Mouse (Mus musculus) intestine, embryonic 14.5 days (tissue): ENCODE measurements at regions not wholly inside any gene's neighbourhood (a gene's known extent, or its start where the extent isn't known, plus 50 kb on each side); places are given as distances from the start of the nearest gene placed in this dataset.

ENCODE experiments used
- ATAC-seq: fragments of 200-750 bp; cut with Nextera tagmentation; replicated peaks from 2 replicates; pipeline ENCODE4 v1.8.0; 2017; ENCODE audit warnings: low read depth, moderate number of reproducible peaks, moderate TSS enrichment, moderate library complexity; ENCODE audit not compliant: low FRiP score, low TSS enrichment
- DNase-seq: peaks from one replicate; pipeline ENCODE4 v3.0.0-alpha.2; 2018; ENCODE audit warnings: low spot score
- H3K27ac ChIP-seq: fragments of 300-500 bp; sonication (generic); 2 replicates; pipeline ENCODE4 v1.5.1; 2014; ENCODE audit warnings: low read depth, mild to moderate bottlenecking, control low read depth
- H3K27me3 ChIP-seq: fragments of 300-500 bp; sonication (generic); replicated peaks from 2 replicates; pipeline ENCODE4 v1.6.1; 2014; ENCODE audit warnings: low read length, control low read depth; ENCODE audit not compliant: control insufficient read depth, insufficient read depth
- H3K36me3 ChIP-seq: fragments of 300-500 bp; sonication (generic); 2 replicates; pipeline ENCODE4 v1.6.1; 2014; ENCODE audit warnings: low read length, control low read depth; ENCODE audit not compliant: control insufficient read depth, insufficient read depth
- H3K4me1 ChIP-seq: fragments of 300-500 bp; sonication (generic); replicated peaks from 2 replicates; pipeline ENCODE4 v1.6.1; 2014; ENCODE audit warnings: low read length, control low read depth, mixed read lengths; ENCODE audit not compliant: control insufficient read depth, insufficient read depth
- H3K4me2 ChIP-seq: fragments of 300-500 bp; sonication (generic); 2 replicates; pipeline ENCODE4 v1.6.1; 2014; ENCODE audit warnings: low read length
- H3K4me3 ChIP-seq: fragments of 300-500 bp; sonication (generic); 2 replicates; pipeline ENCODE4 v1.5.1; 2014; ENCODE audit warnings: low read depth, low read length, control low read depth, mixed read lengths
- H3K9ac ChIP-seq: fragments of 300-500 bp; sonication (generic); 2 replicates; pipeline ENCODE4 v1.6.1; 2014; ENCODE audit warnings: mild to moderate bottlenecking, low read length
- H3K9me3 ChIP-seq: fragments of 300-500 bp; sonication (generic); 2 replicates; pipeline ENCODE4 v1.6.1; 2016; ENCODE audit warnings: low read length, control low read depth; ENCODE audit not compliant: control insufficient read depth
- WGBS: fragments of 180-500 bp; shearing (Covaris S2); extraction: QIAGEN DNeasy Blood & Tissue Kit; methylation state at CpG from one replicate; pipeline ENCODE4 v1.1.7; 2014; 5-methylcytosine and 5-hydroxymethylcytosine counted together

DNA sequence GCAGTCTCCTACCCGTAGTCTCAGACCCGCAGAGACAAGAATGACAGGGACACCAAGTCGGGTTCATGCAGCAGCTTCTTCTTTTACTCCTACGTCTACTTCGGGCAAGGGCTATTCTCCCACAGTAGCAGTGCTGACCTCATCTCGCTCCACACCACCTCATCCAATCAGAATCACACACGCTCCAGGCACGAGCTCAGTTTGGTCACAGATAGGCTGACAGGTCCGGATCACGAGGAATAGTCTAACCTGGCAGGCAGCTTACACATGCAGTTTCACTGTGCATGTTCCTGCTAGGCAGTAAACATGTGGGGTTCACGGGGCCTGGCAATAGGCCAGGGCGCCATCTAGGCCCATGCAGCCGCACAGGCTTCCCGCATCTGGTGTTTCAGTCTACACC is 260.7 kb upstream of the Hs3st1 start:
- no peaks in the 10 kb centered on the region for H3K4me1 ChIP-seq
- no peak for ATAC-seq
- no peak overlapping the region for H3K4me3 ChIP-seq
- WGBS = 88% methylated on average over 14 of the region's 14 CpGs
- no peaks in the 10 kb centered on the region for H3K36me3 ChIP-seq
- no peaks in the 10 kb centered on the region for H3K27me3 ChIP-seq
- no peak for DNase-seq
- H3K9ac ChIP-seq = no peak overlapping the region
- H3K9me3 ChIP-seq = no peaks in the 10 kb centered on the region
- no peak overlapping the region for H3K4me2 ChIP-seq
- no peak overlapping the region for H3K27ac ChIP-seq

DNA sequence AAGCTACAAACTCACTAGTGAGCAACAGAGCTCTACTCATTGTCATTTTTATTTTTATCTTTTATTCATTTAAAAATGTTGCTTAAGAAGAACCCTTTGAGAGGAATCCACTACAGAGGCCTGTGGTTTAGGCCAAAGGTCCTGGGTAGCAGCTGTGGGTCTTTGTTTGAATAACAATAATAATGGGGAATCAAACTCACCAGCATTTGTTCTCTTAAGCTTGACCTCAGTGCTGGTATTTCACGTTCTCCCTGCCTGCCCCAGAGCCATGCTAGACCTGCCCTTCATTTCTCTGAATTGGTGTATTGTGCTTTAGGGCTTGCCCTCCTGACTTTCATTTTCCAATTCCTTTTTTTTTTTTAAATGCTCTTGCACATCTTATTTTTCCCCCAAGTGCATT is 232.8 kb upstream of the Hs3st1 start:
- Histone ChIP-seq H3K4me1 (no peaks in the 10 kb centered on the region), H3K4me2 (no peak overlapping the region), H3K27ac (no peak overlapping the region), H3K36me3 (no peaks in the 10 kb centered on the region), H3K9ac (no peak overlapping the region), H3K4me3 (no peak overlapping the region), H3K9me3 (no peaks in the 10 kb centered on the region), H3K27me3 (no peaks in the 10 kb centered on the region)
- ATAC-seq (no peak), DNase-seq (no peak)
- 21% methylated on average over 1 of the region's 1 CpGs for WGBS

DNA sequence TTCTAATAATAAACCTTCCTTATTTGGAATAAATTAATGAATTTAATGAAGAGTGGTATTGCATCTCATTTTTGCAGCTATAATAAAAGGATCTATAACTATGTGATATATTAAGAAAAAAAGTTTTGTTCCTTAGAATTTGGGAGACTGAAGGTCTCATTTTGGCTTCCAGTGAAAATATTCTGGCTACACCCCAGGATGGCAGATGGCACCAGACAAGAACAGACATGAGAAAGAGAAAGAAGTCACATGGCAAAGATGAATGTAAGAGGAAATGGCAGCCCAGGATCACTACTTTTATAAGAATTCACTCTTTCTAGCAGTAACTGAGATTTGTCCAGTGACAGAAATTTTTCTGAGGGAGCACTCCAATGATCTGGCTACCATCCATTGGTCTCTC is 209.1 kb upstream of the Hs3st1 start:
- Histone ChIP-seq H3K9me3 (no peaks in the 10 kb centered on the region), H3K27ac (no peak overlapping the region), H3K4me3 (no peak overlapping the region), H3K9ac (no peak overlapping the region), H3K27me3 (no peaks in the 10 kb centered on the region), H3K4me2 (no peak overlapping the region), H3K4me1 (no peaks in the 10 kb centered on the region), H3K36me3 (no peaks in the 10 kb centered on the region)
- no peak for ATAC-seq
- no peak for DNase-seq

DNA sequence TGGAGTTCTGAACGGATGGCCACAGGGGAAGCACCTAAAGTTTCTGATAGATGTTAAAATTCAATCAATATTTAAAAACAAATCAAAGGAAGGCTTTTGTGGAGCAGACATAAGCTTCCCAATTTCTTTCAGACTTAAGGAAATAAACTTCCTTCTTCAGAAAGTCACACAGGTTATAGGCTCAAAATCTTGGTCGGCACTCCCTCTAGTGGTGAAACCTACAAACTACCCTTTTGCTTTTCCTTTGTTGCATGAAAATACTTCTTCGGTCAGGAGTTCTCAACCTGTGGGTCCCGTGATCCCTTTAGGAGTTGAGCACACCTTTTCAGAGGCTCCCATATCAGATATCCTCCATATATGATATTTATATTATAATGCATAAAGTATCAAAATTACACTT is 205.7 kb upstream of the Hs3st1 start:
- peak; percentile 75 for ATAC-seq
- H3K27me3 ChIP-seq = no peaks in the 10 kb centered on the region
- H3K4me1 ChIP-seq = no peaks in the 10 kb centered on the region
- H3K36me3 ChIP-seq = no peaks in the 10 kb centered on the region
- no peak overlapping the region for H3K4me2 ChIP-seq
- peak; percentile 69 for DNase-seq
- H3K9me3 ChIP-seq = no peaks in the 10 kb centered on the region
- H3K4me3 ChIP-seq = no peak overlapping the region
- WGBS = 40% methylated on average over 4 of the region's 4 CpGs
- H3K9ac ChIP-seq = no peak overlapping the region
- no peak overlapping the region for H3K27ac ChIP-seq

DNA sequence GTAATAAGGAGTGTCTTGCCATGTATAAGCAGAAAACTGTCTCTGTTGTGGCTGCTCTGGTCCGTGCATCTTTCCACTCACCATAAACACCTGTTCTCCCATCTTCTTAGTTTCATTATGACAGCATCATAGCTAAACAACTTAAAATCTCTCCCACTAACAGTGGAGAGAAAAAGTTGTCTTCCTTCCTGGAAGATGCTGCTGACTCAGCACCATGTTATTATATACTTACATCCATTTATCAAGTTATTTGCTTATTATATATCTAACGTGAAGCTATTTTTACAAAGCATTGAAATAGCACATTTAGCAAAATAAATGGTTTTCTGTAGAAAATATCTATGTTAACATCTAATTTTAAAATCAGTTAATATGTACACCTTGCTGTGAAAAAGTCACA is 180.3 kb upstream of the Hs3st1 start:
- DNase-seq = no peak
- H3K4me1 ChIP-seq = no peaks in the 10 kb centered on the region
- no peak overlapping the region for H3K27ac ChIP-seq
- H3K9ac ChIP-seq = no peak overlapping the region
- no peak overlapping the region for H3K4me2 ChIP-seq
- H3K4me3 ChIP-seq = no peak overlapping the region
- H3K36me3 ChIP-seq = no peaks in the 10 kb centered on the region
- no peaks in the 10 kb centered on the region for H3K27me3 ChIP-seq
- ATAC-seq = no peak
- H3K9me3 ChIP-seq = no peaks in the 10 kb centered on the region
- WGBS = 73% methylated on average over 2 of the region's 2 CpGs

DNA sequence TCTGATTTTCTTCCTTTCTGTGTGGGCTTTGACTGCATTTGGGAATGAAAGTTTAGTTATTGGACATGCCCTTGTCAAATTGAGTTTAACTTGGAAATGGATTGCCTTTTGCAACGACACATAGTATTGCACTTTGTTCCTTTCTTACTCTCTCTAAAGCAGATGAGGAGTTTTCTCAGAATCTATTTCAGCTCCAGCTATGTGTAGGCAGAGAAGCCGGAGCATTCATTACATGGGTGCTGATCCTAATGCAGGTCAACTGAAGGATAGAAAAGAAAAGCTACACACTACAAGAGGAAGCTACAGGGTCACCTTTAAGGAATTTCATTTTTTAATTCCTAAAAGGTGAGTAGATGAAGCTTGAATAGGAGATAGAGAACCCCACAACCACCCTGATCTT is 176.6 kb upstream of the Hs3st1 start:
- Histone ChIP-seq H3K4me3 (no peak overlapping the region), H3K27me3 (no peaks in the 10 kb centered on the region), H3K4me1 (no peaks in the 10 kb centered on the region), H3K9ac (no peak overlapping the region), H3K27ac (no peak overlapping the region), H3K4me2 (no peak overlapping the region), H3K9me3 (no peaks in the 10 kb centered on the region), H3K36me3 (no peaks in the 10 kb centered on the region)
- DNase-seq (no peak), ATAC-seq (no peak)
- WGBS = 87% methylated on average over 2 of the region's 2 CpGs

DNA sequence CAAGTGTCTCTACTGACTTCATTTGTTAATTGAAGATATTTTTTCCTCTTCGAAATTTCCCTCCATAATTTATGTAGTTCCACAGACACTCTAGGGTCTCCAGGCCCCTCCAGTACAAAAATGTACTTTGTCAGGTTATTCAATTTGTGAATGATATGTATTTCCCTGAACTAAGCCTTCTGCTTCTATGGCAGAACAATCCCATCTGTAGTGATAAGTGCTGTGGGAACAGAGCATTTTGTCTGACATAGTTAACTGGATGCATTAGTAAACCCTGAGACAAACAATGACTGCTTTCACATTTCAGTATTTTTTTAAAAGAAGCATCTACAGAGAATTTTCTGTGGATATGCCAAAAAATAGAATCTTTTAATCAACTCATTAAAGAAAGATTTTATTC is 154.1 kb upstream of the Hs3st1 start:
- H3K4me1 ChIP-seq = no peaks in the 10 kb centered on the region
- H3K27me3 ChIP-seq = no peaks in the 10 kb centered on the region
- ATAC-seq (no peak), DNase-seq (no peak)
- H3K9me3 ChIP-seq = no peaks in the 10 kb centered on the region
- H3K4me3 ChIP-seq = no peak overlapping the region
- H3K36me3 ChIP-seq = no peaks in the 10 kb centered on the region
- no peak overlapping the region for H3K4me2 ChIP-seq
- H3K9ac ChIP-seq = no peak overlapping the region
- no peak overlapping the region for H3K27ac ChIP-seq
- WGBS = 71% methylated on average over 1 of the region's 1 CpGs

DNA sequence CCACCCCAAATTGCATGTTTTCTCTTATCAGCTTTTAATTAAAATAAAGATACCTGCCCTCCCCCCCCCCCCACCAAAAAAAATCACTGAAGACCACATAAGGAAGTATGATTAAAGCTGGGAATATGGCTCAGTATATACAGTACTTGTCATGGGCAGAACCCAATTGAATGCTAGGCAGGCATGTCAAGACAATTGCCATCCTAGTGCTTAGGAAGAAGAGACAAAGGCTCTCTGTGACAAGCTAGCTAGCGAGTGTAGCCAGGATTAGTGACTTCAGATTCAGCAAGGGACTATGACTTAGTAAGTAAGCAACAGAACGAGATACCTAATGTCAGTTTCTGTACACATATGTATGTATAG is 116.4 kb upstream of the Hs3st1 start:
- ATAC-seq = no peak
- WGBS = 87% methylated on average over 2 of the region's 2 CpGs
- H3K4me3 ChIP-seq = no peak overlapping the region
- no peak overlapping the region for H3K4me2 ChIP-seq
- no peaks in the 10 kb centered on the region for H3K36me3 ChIP-seq
- H3K27ac ChIP-seq = no peak overlapping the region
- no peaks in the 10 kb centered on the region for H3K27me3 ChIP-seq
- H3K9me3 ChIP-seq = no peaks in the 10 kb centered on the region
- no peaks in the 10 kb centered on the region for H3K4me1 ChIP-seq
- no peak overlapping the region for H3K9ac ChIP-seq
- DNase-seq = no peak

DNA sequence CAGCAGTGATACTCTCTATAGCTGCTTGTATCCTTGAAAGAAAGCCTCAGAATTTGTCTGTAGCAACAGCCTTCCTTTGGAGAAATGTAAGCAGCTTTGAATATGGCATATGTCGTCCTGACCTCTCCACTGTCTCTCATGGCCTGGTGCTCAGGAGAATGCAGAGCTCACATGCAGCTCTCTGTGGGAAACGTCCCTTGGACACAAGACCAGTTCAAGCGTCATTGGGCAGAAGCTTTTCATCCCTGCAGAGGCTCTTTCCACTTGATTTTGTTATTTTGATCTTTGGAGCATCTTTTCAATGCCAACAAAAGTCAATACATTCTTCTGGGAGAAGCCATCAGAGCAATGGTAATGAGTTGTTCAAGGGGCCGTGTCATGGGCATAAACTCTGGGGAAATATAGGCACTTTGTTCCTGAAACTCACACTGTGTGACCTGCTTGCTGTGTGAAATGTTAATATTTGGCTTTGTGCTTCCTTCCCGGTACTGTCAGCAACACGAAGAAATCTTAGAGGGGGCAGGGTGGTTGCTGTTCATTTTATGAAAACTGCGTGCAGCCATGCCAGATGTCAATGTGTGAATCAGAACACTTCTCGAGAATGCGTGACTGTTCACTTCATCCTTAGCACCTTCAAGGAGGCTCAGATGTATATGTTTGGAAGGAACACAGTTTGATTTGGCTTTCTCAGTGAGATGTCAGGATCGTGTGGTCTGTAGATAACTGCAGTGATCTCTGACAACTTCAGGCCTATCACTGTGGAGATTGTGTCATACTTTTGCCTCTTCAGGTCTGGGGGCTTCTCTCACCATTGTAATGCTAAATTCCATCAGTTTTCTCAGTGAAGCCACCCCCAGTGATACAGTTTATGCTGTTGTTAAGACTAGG is 115.8 kb upstream of the Hs3st1 start:
- Histone ChIP-seq H3K27ac (no peak overlapping the region), H3K9me3 (no peaks in the 10 kb centered on the region), H3K9ac (no peak overlapping the region), H3K4me2 (no peak overlapping the region), H3K4me1 (no peaks in the 10 kb centered on the region), H3K4me3 (no peak overlapping the region), H3K27me3 (no peaks in the 10 kb centered on the region), H3K36me3 (no peaks in the 10 kb centered on the region)
- no peak for ATAC-seq
- WGBS = 74% methylated on average over 10 of the region's 10 CpGs
- DNase-seq = no peak
